Mouse (Mus musculus): ENCODE results near the gene Serinc1. TPM values are rescaled to one million over a fixed set of nuclear protein-coding genes. Genes with fewer than 3 reads are reported as not detected.

The Serinc1 gene
- polyA plus RNA-seq, 1 experiment from 2014 or later, result 213 TPM

GRCm38 (mm10) chr10:57477121-57477843 lies 55.0 kb downstream of the Serinc1 start:
- Histone ChIP-seq H3K4me1 (0 out of 2 replicates have a peak, but pooled peaks cover 6% of the 10 kb centered on the region), H3K36me3 (replicated peaks) (no peaks in the 10 kb centered on the region), H3K27me3 (no peaks in the 10 kb centered on the region), H3K9me3 (no peaks in the 10 kb centered on the region), H3K4me2 (no peak overlapping the region), H3K9ac (no peak overlapping the region), H3K4me3 (replicated peaks) (no peak overlapping the region), H3K27ac (no peak overlapping the region)
- ATAC-seq (ENCODE audit: low FRiP score), result no peak
- 79% methylated on average over 9 of the region's 9 CpGs for WGBS

Other genes starting within 250 kb of the Serinc1 start
- 64.1 and 77.3 TPM in 2 replicates for gene Hsf2, start 46.1 kb downstream of the Serinc1 start, polyA plus RNA-seq (2016; fragmentation: Nextera tagmentation; extraction: Ambion mirVana)
- gene Pkib, start 99.5 kb upstream of the Serinc1 start, polyA plus RNA-seq (2016; fragmentation: Nextera tagmentation; extraction: Ambion mirVana), result 1.0 and 2.4 TPM in 2 replicates

Measured in forebrain, embryonic 12.5 days (tissue).